Mouse (Mus musculus) ES-Bruce4 (cell line): ENCODE data around the gene Zfp775.

Source experiments
- CTCF ChIP-seq: IDR thresholded peaks from one replicate; pipeline ENCODE4 v1.8.1; 2011; ENCODE audit warnings: low read depth, low read length
- EP300 ChIP-seq: IDR thresholded peaks from 2 replicates; pipeline ENCODE4 v1.6.1; 2011; ENCODE audit warnings: low read depth, low read length; ENCODE audit not compliant: insufficient read depth
- POLR2A ChIP-seq: IDR thresholded peaks from one replicate; pipeline ENCODE4 v1.8.1; 2011; ENCODE audit warnings: low read length; ENCODE audit not compliant: insufficient read depth

DNA sequence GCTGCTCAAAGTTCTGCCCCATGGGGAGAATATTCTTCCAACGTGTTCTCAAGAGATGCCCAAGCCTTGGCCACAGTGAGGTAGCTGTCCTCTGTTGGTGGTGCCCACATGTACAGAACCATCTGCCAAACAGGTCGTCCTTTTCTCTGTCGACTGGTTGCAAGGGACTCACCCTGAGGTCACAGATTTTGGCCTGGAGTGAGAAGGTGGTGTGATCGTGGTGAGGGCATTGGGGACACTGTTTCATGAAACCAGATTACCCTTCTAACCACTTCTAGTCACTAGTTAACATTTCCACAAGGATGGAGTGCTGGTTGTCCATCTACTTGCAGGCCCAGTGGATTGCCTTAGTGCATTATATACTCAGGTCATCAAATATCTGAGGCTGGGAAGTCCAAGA lies 46.9 kb downstream of the Zfp775 start:
- TF ChIP-seq CTCF (no peak), POLR2A (no peak), EP300 (no peak)
